Mouse (Mus musculus) megakaryocyte, embryonic 14.5 days (primary cell): ENCODE results near the gene Agap1.

Experiments
- FLI1 ChIP-seq: IDR thresholded peaks from 2 replicates; pipeline ENCODE4 v1.6.1; 2012; ENCODE audit warnings: low read length, inconsistent platforms, mixed read lengths
- GATA1 ChIP-seq: IDR thresholded peaks from 3 replicates; pipeline ENCODE4 v1.6.1; 2012; ENCODE audit warnings: mixed read lengths, low read length, inconsistent platforms, borderline replicate concordance

DNA sequence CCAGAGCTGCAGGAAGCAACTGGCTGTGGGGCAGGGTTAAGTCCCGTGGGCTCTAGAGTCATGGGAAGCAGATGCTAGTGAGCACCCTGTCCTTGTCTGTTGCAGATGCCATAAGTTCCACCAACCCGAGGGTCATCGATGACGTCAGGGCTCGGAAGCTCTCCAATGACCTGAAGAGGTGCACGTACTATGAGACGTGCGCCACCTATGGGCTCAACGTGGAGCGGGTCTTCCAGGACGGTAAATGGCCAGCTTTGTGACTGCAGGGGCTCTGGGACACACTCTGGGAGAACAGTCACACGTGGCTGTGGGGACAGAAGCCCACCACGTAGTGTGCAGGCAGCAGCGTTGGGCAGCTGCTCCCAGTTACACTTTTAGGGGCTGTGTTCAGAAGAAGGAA is 179.4 kb downstream of the Agap1 start:
- TF ChIP-seq FLI1, result no peak
- TF ChIP-seq GATA1, result no peak
